Mouse (Mus musculus) cerebellum, postnatal 14 days (tissue): ENCODE measurements around the gene Dnajb12.
A peak's percentile ranks its signal among the peaks of the same experiment; 100 is the strongest.

Experiments used
- DNase-seq, 2 experiments: peaks; one replicate each; pipeline ENCODE4 v3.0.0; 2021; ENCODE audit warnings: mixed read lengths in 2 of 2

The Dnajb12 gene

GRCm38 (mm10) chr10:59879255-59880028 lies at the start of gene Dnajb12:
TSS of gene Dnajb12 (plus strand) at chr10:59879556.
- DNase-seq, result peak; percentile 98

GRCm38 (mm10) chr10:59829886-59830285 lies 49.5 kb upstream of the Dnajb12 start:
- DNase-seq, result no peak

GRCm38 (mm10) chr10:59831950-59832349 lies 47.4 kb upstream of the Dnajb12 start:
- DNase-seq, result no peak

GRCm38 (mm10) chr10:59835301-59836155 lies 43.8 kb upstream of the Dnajb12 start:
- no peak for DNase-seq

GRCm38 (mm10) chr10:59837490-59837889 lies 41.9 kb upstream of the Dnajb12 start:
- DNase-seq, result no peak

GRCm38 (mm10) chr10:59841434-59841833 lies 37.9 kb upstream of the Dnajb12 start:
- no peak for DNase-seq

GRCm38 (mm10) chr10:59843125-59843524 lies 36.2 kb upstream of the Dnajb12 start:
- DNase-seq, result no peak

- no peak for DNase-seq
These were observed 34.7 kb upstream of the Dnajb12 start for GRCm38 (mm10) chr10:59844686-59845085.

- DNase-seq, result no peak
These were observed 32.9 kb upstream of the Dnajb12 start for GRCm38 (mm10) chr10:59846416-59846815.

GRCm38 (mm10) chr10:59848079-59848877 lies 31.1 kb upstream of the Dnajb12 start:
- DNase-seq, result no peak

- no peak for DNase-seq
These were observed 30.4 kb upstream of the Dnajb12 start for GRCm38 (mm10) chr10:59848953-59849352.

- DNase-seq, result no peak
These were observed 30.0 kb upstream of the Dnajb12 start for GRCm38 (mm10) chr10:59849371-59849770.

GRCm38 (mm10) chr10:59857157-59857556 lies 22.2 kb upstream of the Dnajb12 start:
- no peak for DNase-seq

GRCm38 (mm10) chr10:59860684-59861083 lies 18.7 kb upstream of the Dnajb12 start:
- DNase-seq, result no peak

GRCm38 (mm10) chr10:59861201-59861600 lies 18.2 kb upstream of the Dnajb12 start:
- DNase-seq, result no peak

- no peak for DNase-seq
These were observed 16.4 kb upstream of the Dnajb12 start for GRCm38 (mm10) chr10:59862816-59863440.

- peak in 1 of 2 experiments; percentile 24 for DNase-seq
These were observed 15.7 kb upstream of the Dnajb12 start for GRCm38 (mm10) chr10:59863620-59864019.

- no peak for DNase-seq
These were observed 15.0 kb upstream of the Dnajb12 start for GRCm38 (mm10) chr10:59864232-59864875.

- DNase-seq, result peak; percentile 96
These were observed 14.3 kb upstream of the Dnajb12 start for GRCm38 (mm10) chr10:59864884-59865726.

- DNase-seq, result no peak
These were observed 11.1 kb upstream of the Dnajb12 start for GRCm38 (mm10) chr10:59868266-59868665.

GRCm38 (mm10) chr10:59870038-59870437 lies 9.3 kb upstream of the Dnajb12 start:
- no peak for DNase-seq
